Mouse (Mus musculus): ENCODE measurements around the gene Senp3. TPM values are rescaled to one million over a fixed set of nuclear protein-coding genes. Genes with fewer than 3 reads are reported as not detected.

Gene Senp3
- total RNA-seq, 2 experiments from 2014 or later, result 96.9 to 103 TPM

DNA sequence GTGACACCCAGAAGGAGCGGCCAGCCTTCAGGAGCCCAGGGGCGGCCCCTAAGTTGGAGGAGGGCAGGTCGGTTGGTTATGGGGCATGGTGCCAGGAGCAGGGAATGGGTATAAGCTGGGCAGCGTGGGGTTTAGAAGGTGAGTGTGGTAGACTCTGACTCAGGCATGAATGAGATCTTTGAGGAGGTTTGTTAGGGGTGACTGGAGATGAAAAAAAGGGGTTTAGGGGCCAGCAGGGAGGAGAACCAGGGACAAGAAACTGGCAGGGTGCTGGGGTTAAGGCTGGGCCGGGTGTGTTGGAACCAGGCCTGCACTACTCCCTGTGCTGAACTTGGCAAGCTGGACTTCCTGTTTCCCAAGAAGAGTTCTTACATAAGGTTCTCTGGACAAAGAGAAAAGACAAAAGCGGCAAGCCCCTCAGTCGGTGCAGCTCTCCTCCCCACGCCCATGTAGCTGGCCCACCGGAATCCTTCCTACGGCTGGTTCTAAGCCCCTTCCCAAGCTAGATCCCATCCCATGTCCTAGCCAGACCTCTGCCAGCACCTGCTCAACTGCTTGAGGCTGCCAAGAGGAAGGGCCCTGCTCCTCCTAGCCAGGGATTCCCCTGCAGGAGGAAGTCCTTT lies 3.8 kb upstream of the Senp3 start, which contains the start of gene Tnfsf13:
TSS of gene Tnfsf13 (minus strand) at position 259 of the 623 bp plus-strand sequence.
- peak in 1 of 2 experiments; percentile 84 for DNase-seq (ENCODE audit: extremely low spot score in 1 of 2, low spot score in 2 of 2)

GRCm38 (mm10) chr11:69684936-69685335 lies 3.1 kb upstream of the Senp3 start:
- no peak for DNase-seq (ENCODE audit: extremely low spot score in 1 of 2, low spot score in 2 of 2)
- intact Hi-C loops (cut with DNase I), result loop anchor here (5.0 kb wide), 1 partner anchor 32 kb away; no protein-coding TSS in a partner anchor

More for the DNA sequence above, 3.8 kb upstream of the Senp3 start, which contains the start of gene Tnfsf13:
- intact Hi-C loops (cut with DNase I), result no loop called here

DNA sequence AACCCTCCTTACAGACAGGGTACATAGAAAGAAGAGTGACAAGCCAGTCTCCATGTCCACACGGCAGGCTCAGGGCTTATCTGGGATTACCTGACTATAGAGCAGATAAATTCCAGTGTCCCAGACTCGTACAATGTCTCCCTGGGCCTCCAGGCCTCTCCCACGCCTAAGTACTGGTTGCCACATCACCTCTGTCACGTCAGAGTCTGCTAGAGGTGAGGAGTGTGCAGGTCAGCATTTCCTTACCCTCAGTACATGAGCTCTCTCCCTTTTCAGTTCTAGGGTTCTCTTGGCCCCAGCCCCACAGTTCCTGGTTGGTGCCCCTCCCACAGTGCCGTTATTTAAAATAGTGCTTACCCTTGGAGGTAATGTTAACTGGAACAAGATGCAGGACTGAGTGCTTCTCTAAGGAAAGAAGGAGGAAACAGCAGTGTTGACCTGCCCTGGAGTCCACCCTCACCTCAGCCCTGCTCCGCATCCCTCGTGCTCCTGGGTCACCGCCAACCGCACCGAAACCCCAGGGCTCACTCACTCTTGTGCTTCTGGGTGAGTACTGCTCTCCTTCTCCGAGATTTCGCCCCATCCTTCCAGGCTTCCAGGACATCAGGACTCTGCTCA lies 2.4 kb upstream of the Senp3 start:
- intact Hi-C loops (cut with DNase I), result loop anchor here (5.0 kb wide), 1 partner anchor 33 kb away; no protein-coding TSS in a partner anchor
- DNase-seq (ENCODE audit: extremely low spot score in 1 of 2, low spot score in 2 of 2), result peak in 1 of 2 experiments; percentile 59

DNA sequence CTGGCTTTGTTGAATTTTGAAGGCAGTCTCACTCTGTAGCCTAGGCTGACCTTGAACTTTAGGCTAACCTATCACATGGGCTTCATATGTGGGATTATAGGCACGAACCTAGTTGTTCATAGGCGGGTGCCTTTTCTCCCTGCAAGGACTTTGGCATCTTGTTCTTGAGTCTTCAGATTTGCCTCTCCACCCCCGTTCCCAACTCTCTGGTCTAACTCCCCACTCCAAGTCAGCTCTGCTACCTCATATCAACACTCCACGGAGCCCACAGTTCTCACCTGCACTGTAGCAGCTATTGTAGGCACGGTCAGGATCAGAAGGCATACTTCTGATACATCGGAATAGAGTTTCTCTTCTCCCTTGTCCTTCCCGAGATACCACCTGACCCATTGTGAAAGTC lies 1.7 kb upstream of the Senp3 start:
- intact Hi-C loops (cut with DNase I), result loop anchor here (2.0 to 5.0 kb wide), 2 partner anchors 34 to 71 kb away; no protein-coding TSS in a partner anchor
- DNase-seq (ENCODE audit: extremely low spot score in 1 of 2, low spot score in 2 of 2), result no peak

DNA sequence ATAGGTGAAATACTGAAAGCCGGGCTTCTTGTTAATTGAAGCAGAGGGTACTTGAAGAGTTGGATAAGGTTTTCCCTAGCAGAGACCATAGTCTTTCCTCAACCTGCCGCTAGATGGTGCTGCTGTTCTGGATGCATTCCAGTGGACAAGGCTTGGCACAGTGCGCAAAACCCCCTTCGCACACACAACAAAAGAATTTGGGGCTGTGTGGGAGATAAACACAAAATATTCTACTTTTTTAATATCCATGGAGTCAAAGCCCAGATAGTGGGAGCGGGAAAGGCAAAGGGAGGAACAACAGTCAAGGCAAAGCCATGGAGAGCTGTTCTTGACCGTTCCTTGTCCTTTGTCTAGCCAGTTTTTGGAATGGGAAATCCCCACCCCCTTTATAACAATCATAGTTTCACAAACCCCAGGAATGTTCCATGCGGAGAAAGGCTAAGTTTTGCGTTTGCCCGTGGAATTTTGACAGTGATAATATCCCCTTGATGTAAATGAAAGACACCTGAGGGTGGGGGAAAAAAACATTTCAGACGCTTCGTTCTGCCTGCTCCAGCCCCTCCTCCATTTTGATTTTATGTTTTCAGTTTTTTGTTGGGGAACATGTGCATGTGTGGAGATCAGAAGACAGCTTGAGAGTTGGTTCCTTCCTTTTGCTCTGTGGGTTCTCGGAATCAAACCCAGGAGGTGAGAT lies 1.1 kb upstream of the Senp3 start:
- intact Hi-C loops (cut with DNase I), result loop anchor here (2.0 to 5.0 kb wide), 2 partner anchors 34 to 72 kb away; no protein-coding TSS in a partner anchor
- peak; percentile 90 to 92 for DNase-seq (ENCODE audit: extremely low spot score in 1 of 2, low spot score in 2 of 2)

GRCm38 (mm10) chr11:69682209-69682839 lies 440 bp upstream of the Senp3 start:
- no peak for DNase-seq (ENCODE audit: extremely low spot score in 1 of 2, low spot score in 2 of 2)
- intact Hi-C loops (cut with DNase I), result loop anchor here (2.0 to 5.0 kb wide), 2 partner anchors 35 to 72 kb away; no protein-coding TSS in a partner anchor

DNA sequence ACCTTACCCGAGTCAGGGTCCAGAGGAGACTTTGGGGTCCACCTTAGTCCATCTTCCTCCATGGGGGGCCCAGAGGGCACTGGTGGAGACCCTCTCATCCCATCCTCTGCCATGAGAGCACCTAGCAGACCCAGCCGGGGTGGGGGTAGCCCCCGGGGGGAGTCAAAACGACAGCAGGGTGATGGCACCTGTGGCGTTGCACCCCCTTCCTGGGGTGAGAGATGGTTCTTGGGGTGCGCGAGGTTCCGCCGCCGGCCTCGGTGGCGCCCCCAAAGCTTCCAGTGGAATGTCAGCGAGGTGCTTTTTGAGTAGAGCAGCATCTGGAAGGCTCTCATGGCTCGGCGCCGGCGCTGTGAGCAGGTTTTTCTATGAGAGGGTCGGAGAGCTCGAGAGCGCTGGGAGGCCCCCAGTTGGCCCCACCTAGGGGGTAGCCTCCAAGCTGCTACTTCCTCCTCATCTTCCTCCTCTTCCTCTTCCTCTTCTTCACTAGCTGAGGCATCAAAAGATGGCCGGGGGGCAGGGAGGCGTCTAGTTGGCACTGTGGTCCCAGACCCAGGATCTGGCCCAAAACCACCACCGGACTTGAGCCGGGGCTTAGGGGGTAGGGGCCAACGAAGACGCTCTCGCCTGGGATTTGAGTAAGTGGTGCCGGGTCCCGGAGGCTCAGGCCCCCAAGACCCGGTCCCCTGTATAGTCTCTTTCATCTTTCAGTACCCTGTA lies 1.6 kb downstream of the Senp3 start:
- intact Hi-C loops (cut with DNase I), result loop anchor here (5.0 kb wide), 1 partner anchor 37 kb away; no protein-coding TSS in a partner anchor
- DNase-seq (ENCODE audit: extremely low spot score in 1 of 2, low spot score in 2 of 2), result no peak

- intact Hi-C loops (cut with DNase I), result no loop called here
- DNase-seq (ENCODE audit: extremely low spot score in 1 of 2, low spot score in 2 of 2), result no peak
Observed at GRCm38 (mm10) chr11:69679144-69679543, 2.7 kb downstream of the Senp3 start.

- intact Hi-C loops (cut with DNase I), result no loop called here
- peak; percentile 99 to 100 for DNase-seq (ENCODE audit: extremely low spot score in 1 of 2, low spot score in 2 of 2)
Observed at GRCm38 (mm10) chr11:69672211-69672706, 9.6 kb downstream of the Senp3 start, which contains the start of gene Eif4a1. Gene Eif4a1, minus strand, starts transcription at chr11:69672423.

- DNase-seq (ENCODE audit: extremely low spot score in 1 of 2, low spot score in 2 of 2), result no peak
- intact Hi-C loops (cut with DNase I), result no loop called here
Observed at GRCm38 (mm10) chr11:69671726-69672124, 10.2 kb downstream of the Senp3 start.

DNA sequence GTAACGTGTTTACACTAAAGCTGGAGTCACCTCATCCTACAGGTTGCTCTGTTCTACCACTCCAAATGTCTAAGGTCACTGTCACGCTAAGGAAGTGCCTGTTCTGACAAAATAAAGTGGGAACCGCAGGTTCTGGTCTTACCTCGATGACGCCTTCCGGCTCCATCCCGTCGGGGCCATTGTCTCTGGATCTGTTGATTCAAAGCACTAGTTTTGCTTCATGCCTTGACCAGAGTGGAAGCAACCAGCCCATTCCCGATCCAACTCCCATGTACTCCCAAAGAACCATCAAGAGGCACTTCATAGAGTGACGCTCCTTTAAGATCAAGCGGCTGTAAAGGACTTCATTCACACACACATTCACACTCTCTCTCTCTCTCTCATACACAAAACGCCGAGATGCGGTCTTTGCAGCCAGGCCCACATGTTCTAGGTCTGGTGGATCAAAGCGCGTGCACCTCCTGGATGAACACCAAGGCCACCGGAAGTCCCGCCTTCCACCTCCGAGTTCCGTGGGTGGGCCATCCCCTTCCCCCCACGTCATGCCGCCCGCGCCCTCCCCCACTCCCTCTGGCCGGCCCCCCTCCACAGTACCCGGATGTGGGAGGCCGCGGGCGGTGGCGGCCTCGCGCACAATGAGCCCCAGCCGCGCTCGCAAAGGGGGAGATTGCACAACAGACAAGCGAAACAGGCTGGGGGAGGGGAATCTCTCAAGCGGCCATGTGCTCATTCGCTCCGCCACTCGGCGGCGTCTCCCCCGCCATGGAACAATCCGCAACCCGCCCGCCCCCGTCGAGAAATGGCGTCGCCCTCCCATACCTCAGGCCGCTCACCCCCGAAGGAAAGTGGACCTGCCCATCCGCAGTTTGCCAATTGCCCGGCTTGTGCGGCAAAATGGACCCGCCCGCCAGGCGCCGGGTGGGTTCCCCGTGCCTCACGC lies 10.8 kb downstream of the Senp3 start:
- intact Hi-C loops (cut with DNase I), result no loop called here
- peak; percentile 92 to 97 for DNase-seq (ENCODE audit: extremely low spot score in 1 of 2, low spot score in 2 of 2)

DNA sequence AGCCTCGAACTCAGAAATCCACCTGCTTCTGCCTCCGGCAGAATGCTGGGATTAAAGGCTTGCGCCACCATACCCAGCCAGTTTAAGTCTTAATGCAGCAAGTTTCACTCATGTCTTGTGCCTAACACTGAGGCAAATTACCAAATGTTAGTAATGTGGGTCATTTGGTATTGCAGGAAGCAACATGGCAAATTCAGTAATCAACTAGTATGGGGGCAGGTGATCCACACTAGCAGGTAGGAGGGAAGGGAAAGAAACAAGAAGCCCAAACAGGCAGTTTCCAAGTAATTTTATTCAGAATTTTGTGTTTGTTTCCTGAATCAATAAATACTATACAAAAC lies 15.2 kb downstream of the Senp3 start:
- intact Hi-C loops (cut with DNase I), result no loop called here
- no peak for DNase-seq (ENCODE audit: extremely low spot score in 1 of 2, low spot score in 2 of 2)

DNA sequence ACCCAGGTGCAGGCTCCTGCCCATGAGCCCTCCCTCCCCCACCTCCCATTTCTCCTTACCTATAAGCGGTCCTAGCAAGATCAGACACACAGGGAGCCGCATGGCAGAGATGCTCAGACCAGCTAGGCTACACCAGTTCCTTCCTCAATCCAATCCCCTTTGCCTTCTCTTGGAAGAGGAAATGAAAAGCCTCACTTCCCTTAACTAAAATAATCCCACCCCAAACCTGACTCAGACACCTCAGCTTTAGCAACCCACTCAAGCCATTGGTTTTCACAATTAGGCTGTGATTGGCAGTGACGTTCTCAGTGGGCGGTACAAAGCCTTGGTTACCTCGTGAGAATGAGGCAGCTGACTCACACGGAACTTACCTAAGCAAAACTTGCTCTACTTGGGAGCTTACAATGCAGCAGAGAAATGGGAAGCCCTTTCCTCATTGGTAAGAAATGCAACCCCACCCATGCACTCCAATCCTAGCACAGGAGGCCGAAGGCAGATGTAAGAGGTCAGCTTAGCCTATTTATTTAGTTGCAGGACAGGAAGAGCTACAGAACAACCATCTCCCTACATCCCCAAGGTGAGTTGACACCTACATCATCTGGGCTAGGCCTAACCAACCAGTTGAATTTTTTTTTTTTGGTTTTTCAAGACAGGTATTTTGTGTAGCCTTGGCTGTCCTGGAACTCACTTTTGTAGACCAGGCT lies 15.8 kb downstream of the Senp3 start, which contains the start of gene Cd68:
TSS of gene Cd68 (minus strand) at position 193 of the 704 bp plus-strand sequence.
- intact Hi-C loops (cut with DNase I), result no loop called here
- DNase-seq (ENCODE audit: extremely low spot score in 1 of 2, low spot score in 2 of 2), result peak in 1 of 2 experiments; percentile 68

DNA sequence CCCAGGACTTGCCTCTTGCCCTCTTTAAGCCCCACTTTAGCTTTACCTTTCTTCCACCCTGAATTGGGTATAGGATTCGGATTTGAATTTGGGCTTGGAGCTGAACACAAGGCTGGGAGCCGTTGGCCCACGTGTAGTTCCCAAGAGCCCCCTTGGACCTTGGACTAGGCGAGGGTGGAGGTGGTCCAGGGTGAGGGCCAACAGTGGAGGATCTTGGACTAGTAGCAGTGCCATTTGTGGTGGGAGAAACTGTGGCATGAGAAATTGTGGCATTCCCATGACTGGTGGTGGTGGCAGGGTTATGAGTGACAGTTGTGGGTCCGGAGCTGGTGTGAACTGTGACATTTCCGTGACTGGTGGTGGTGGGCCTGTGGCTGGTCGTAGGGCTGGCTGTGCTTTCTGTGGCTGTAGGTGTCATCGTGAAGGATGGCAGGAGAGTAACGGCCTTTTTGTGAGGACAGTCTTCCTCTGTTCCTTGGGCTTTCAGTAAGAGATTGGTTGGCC lies 16.4 kb downstream of the Senp3 start:
- no peak for DNase-seq (ENCODE audit: extremely low spot score in 1 of 2, low spot score in 2 of 2)
- intact Hi-C loops (cut with DNase I), result no loop called here

- intact Hi-C loops (cut with DNase I), result no loop called here
- DNase-seq (ENCODE audit: extremely low spot score in 1 of 2, low spot score in 2 of 2), result no peak
Observed at GRCm38 (mm10) chr11:69664841-69665240, 17.0 kb downstream of the Senp3 start.

GRCm38 (mm10) chr11:69663795-69664194 lies 18.1 kb downstream of the Senp3 start:
- DNase-seq (ENCODE audit: extremely low spot score in 1 of 2, low spot score in 2 of 2), result no peak
- intact Hi-C loops (cut with DNase I), result no loop called here

Data from left cerebral cortex, postnatal 10 days (tissue).